ENCODE assay signal across 21 mouse cellular contexts in the genomic region with DNA sequence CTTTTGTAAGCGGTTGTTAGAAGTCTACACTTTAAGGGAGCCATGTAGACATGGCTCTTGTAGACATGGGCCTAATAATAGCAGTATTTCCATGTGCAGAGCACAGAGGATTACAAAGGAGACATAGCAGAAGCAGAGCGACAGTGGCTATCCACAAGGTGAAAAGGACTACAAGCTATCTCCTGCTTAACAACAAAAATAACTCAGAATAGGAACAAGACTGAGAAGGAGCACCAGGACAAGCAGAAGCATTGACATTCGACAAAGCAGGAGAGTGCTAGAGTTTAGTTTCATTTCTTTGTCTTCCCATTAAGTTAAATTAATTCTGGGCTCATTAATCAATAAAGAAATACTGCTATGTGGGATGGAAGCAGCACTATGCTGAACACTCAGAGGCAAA.
DNase-seq lines count a peak whose midpoint lies in the region; ATAC-seq and TF ChIP-seq lines count a peak whose summit lies in the region.
"Had no signal": no experiment of that assay in that cellular context is flagged by ENCODE, and none has a peak within 500 bp of the region (broad histone marks: within the 10 kb centered on the region; RNA-seq: fewer than 3 reads in every experiment).

No protein-coding gene starts in this region.

- no peak overlapping the region; the same call in 1 of the 2 replicates for H3K4me3 ChIP-seq in gastrocnemius, adult 2 months
- no peak overlapping the region for H3K4me3 ChIP-seq in heart, embryonic 11.5 days (ENCODE audit: low read depth, low read length)
- H3K4me3 ChIP-seq in midbrain, embryonic 11.5 days (ENCODE audit: low read depth, low read length): no peak overlapping the region
- H3K4me3 ChIP-seq in midbrain, postnatal 0 days (ENCODE audit: low read depth, low read length): no peak overlapping the region
- H3K4me3 ChIP-seq: embryonic facial prominence, embryonic 15.5 days; erythroblast, embryonic 14.5 days; forebrain, embryonic 10.5 days; hindbrain, embryonic 10.5 days; intestine, embryonic 15.5 days had no signal

- peak overlapping the region; percentile 12; the same call in 1 of the 2 replicates for H3K27ac ChIP-seq in gastrocnemius, adult 2 months
- peak overlapping the region; percentile 66 for H3K27ac ChIP-seq in heart, embryonic 11.5 days (ENCODE audit: low read depth, low read length)
- no peak overlapping the region for H3K27ac ChIP-seq in midbrain, embryonic 11.5 days (ENCODE audit: low read depth, low read length)
- no peak overlapping the region for H3K27ac ChIP-seq in midbrain, postnatal 0 days (ENCODE audit: low read depth, low read length)
- H3K27ac ChIP-seq: embryonic facial prominence, embryonic 15.5 days; forebrain, embryonic 10.5 days; hindbrain, embryonic 10.5 days; hindbrain, embryonic 14.5 days; intestine, embryonic 15.5 days had no signal

- H3K4me2 ChIP-seq in heart, embryonic 11.5 days: peak overlapping the region; percentile 27
- H3K4me2 ChIP-seq in midbrain, embryonic 11.5 days: no peak overlapping the region
- H3K4me2 ChIP-seq in midbrain, postnatal 0 days (ENCODE audit: low read depth, low read length, poor library complexity, severe bottlenecking): no peak overlapping the region
- H3K4me2 ChIP-seq: embryonic facial prominence, embryonic 15.5 days; hindbrain, embryonic 14.5 days; intestine, embryonic 15.5 days had no signal

- H3K9ac ChIP-seq in heart, embryonic 11.5 days (ENCODE audit: low read depth, low read length): no peak overlapping the region
- no peak overlapping the region for H3K9ac ChIP-seq in midbrain, embryonic 11.5 days (ENCODE audit: low read length)
- no peak overlapping the region for H3K9ac ChIP-seq in midbrain, postnatal 0 days (replicated peaks; ENCODE audit: low read length, poor library complexity, severe bottlenecking)
- H3K9ac ChIP-seq: embryonic facial prominence, embryonic 15.5 days; hindbrain, embryonic 14.5 days; intestine, embryonic 15.5 days had no signal

- TF ChIP-seq CTCF in gastrocnemius, adult 2 months (IDR thresholded peaks at IDR 0.05): no peak
- no peak for TF ChIP-seq CTCF in midbrain, postnatal 0 days (IDR thresholded peaks at IDR 0.05)

- no peak for ATAC-seq in heart, embryonic 11.5 days (replicated peaks; ENCODE audit: insufficient number of reproducible peaks, low FRiP score, low TSS enrichment)
- no peak for ATAC-seq in midbrain, embryonic 11.5 days (ENCODE audit: low FRiP score)
- ATAC-seq in midbrain, postnatal 0 days (ENCODE audit: low FRiP score): no peak
- ATAC-seq: forebrain, embryonic 16.5 days; intestine, embryonic 15.5 days had no signal

- H3K27me3 ChIP-seq in heart, embryonic 11.5 days (ENCODE audit: control insufficient read depth, insufficient read depth, low read length): no peaks in the 10 kb centered on the region
- H3K27me3 ChIP-seq in midbrain, embryonic 11.5 days (ENCODE audit: control insufficient read depth, insufficient read depth, low read length): no peaks in the 10 kb centered on the region
- H3K27me3 ChIP-seq in midbrain, postnatal 0 days (ENCODE audit: insufficient read depth, low read length): no peaks in the 10 kb centered on the region
- H3K27me3 ChIP-seq: embryonic facial prominence, embryonic 15.5 days; intestine, embryonic 15.5 days had no signal

- no peak for DNase-seq in gastrocnemius, adult 2 months
- no peak for DNase-seq in gastrocnemius, postnatal 10 days
- DNase-seq in heart, adult 8-10 months (ENCODE audit: low spot score): no peak
- DNase-seq in midbrain, embryonic 11.5 days (ENCODE audit: low spot score, missing footprints): peak; percentile 37
- no peak for DNase-seq in midbrain, postnatal 0 days (ENCODE audit: low spot score)
- no peak for DNase-seq in testis, postnatal 14 days (ENCODE audit: low spot score)
- DNase-seq: adrenal gland, postnatal 10 days; cerebellum, adult 11 months; cerebellum, adult 8-10 months; cerebellum, postnatal 14 days; embryo, embryonic 11 days; gastrocnemius, postnatal 25 days; kidney, adult 18-20 months had no signal

- H3K4me1 ChIP-seq in heart, embryonic 11.5 days (ENCODE audit: control insufficient read depth, insufficient read depth, low read length): peaks cover 14% of the 10 kb centered on the region
- H3K4me1 ChIP-seq in midbrain, embryonic 11.5 days (ENCODE audit: control insufficient read depth, insufficient read depth, low read length): no peaks in the 10 kb centered on the region
- no peaks in the 10 kb centered on the region for H3K4me1 ChIP-seq in midbrain, postnatal 0 days (ENCODE audit: insufficient read depth, low read length)
- H3K4me1 ChIP-seq: hindbrain, embryonic 10.5 days; intestine, embryonic 15.5 days had no signal

- no peaks in the 10 kb centered on the region for H3K36me3 ChIP-seq in heart, embryonic 11.5 days (ENCODE audit: control insufficient read depth, insufficient read depth, low read length)
- no peaks in the 10 kb centered on the region for H3K36me3 ChIP-seq in midbrain, embryonic 11.5 days (ENCODE audit: control insufficient read depth, insufficient read depth, low read length)
- no peaks in the 10 kb centered on the region for H3K36me3 ChIP-seq in midbrain, postnatal 0 days (ENCODE audit: insufficient read depth, low read length)
- H3K36me3 ChIP-seq: hindbrain, embryonic 10.5 days; intestine, embryonic 15.5 days had no signal

- intact Hi-C loops in gastrocnemius, adult 2 months (cut with DNase I): no loop called here

- no peaks in the 10 kb centered on the region for H3K9me3 ChIP-seq in heart, embryonic 11.5 days (replicated peaks; ENCODE audit: control insufficient read depth, low read length)
- no peaks in the 10 kb centered on the region for H3K9me3 ChIP-seq in midbrain, embryonic 11.5 days (ENCODE audit: control insufficient read depth, low read length)
- H3K9me3 ChIP-seq in midbrain, postnatal 0 days (ENCODE audit: low read length): no peaks in the 10 kb centered on the region
- H3K9me3 ChIP-seq: embryonic facial prominence, embryonic 15.5 days; forebrain, embryonic 10.5 days; hindbrain, embryonic 10.5 days; intestine, embryonic 15.5 days had no signal

- 58% methylated on average over 3 of the region's 3 CpGs for WGBS in heart, embryonic 11.5 days (ENCODE audit: insufficient replicate concordance)
- 96% methylated on average over 3 of the region's 3 CpGs for WGBS in midbrain, embryonic 11.5 days
- 94% methylated on average over 3 of the region's 3 CpGs for WGBS in midbrain, postnatal 0 days

Comparison
In these comparisons a context has a peak if more than half of its experiments do, and no peak if none do; other contexts are left out.
1. H3K27ac ChIP-seq: peak in gastrocnemius, adult 2 months (single experiment) and heart, embryonic 11.5 days (single experiment); none in midbrain, embryonic 11.5 days (single experiment) and midbrain, postnatal 0 days (single experiment).